Mouse (Mus musculus) liver, adult (tissue): ENCODE data around the gene Mthfd1l.

ENCODE experiments used
- GATA4 ChIP-seq: IDR thresholded peaks from 2 replicates; pipeline ENCODE4 v1.6.1; 2014; ENCODE audit warnings: mild to moderate bottlenecking, low read length; ENCODE audit not compliant: insufficient replicate concordance

Mthfd1l gene

DNA sequence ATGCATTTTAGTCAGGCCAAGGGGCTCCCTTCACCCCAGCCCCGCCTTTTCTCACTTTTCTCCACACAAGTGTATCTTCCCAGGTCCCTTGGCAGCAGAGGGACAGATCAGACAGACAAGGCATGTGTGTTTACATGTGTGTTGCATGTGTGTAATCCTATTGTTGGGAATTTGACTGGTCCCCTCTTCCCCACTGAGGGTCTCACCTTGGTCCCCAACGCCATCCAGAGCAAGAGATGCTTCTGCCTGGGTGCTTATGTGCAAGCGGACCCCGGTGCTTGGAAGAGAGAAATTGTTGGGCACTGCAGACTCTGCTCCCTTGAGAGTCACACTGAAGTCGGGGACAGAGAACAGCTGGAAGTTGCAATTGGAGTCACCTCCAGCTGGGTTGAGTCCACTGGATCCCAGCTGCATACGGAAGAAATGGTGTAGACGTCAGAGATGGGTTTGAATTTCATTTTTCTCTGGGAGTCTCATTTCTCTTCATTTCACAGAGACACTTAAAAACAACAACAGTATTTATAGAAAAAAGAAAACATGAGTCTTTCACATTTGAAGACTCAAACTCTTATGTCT lies 25.0 kb downstream of the Mthfd1l start:
- no peak for TF ChIP-seq GATA4

GRCm38 (mm10) chr10:4002711-4003110 lies 29.8 kb downstream of the Mthfd1l start:
- TF ChIP-seq GATA4, result no peak

DNA sequence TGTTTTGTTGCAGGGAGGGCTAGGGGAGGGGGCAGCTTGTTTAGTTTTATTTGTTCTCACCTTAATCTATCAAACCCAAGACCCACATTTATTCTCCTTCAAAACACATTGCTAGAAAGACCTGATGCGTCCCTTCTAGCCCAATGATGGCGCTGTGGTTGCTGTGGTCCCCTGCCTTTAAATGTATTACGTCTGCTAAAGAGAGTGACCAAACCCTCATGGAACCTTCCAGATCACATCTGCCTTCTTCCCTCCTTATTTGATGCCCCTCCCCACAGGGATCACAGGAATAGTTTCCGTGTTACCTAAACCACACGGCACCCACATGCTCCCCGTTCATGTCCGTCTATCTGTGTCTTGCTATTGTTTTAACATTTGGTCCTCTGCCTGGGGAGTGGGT lies 32.3 kb downstream of the Mthfd1l start:
- no peak for TF ChIP-seq GATA4

DNA sequence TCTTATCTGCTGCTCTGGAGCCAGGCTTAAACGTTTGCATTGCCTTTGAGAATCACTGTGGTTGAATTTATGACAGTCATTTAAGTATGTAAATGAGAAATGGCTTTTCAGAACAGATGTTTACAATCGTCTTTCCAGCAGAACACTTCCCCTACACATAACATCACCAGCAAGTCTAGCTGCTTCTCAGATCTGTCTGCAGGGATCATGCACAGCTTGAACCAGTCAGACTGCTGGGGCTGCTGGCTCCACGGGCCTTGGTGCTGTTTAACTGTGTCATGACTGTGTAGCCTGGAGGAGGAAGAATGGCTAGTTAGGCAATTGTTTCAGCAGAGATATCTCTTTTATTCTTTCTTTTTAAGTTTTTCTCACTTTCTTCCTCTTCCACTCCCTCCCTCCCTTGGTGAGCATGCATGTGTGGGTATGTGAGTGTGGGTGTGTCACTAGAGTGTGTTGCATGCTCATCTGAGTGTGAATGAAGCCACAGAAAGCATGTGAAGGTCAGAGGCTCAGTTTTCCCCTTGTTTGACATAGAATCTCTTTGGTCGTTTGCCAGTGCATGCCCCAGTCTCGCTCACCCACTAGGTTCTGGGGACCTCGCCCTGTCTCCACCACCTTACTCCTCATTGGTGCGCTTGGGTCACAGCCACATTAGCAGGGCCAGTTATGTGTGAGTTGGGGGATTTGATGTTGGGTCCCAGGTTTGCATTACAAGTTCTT lies 33.5 kb downstream of the Mthfd1l start:
- no peak for TF ChIP-seq GATA4

- TF ChIP-seq GATA4, result no peak
These were observed 49.8 kb downstream of the Mthfd1l start for GRCm38 (mm10) chr10:4022628-4023303.

- no peak for TF ChIP-seq GATA4
These were observed 53.7 kb downstream of the Mthfd1l start for GRCm38 (mm10) chr10:4026616-4027015.

DNA sequence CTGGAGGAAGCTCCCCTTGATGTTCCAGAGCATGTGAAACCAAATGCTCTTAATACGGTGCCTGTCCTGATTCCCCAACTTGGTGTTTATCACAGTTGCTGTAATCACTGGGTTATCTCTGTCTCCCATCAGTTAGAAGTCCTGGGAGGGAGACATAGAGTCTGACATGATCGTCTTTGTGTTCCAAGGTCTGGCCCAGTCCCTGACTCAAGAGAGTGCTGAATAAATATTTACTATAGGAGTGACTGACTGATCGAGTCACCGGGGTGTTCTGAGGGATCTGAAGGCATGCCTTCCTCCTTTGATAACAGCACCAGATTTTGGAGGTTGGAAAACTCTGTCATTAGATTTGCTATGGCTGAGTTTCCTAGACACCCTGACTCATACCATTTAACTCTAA lies 54.5 kb downstream of the Mthfd1l start:
- TF ChIP-seq GATA4, result no peak

- no peak for TF ChIP-seq GATA4
These were observed 56.0 kb downstream of the Mthfd1l start for GRCm38 (mm10) chr10:4028851-4029442.

GRCm38 (mm10) chr10:4033761-4034160 lies 60.8 kb downstream of the Mthfd1l start:
- TF ChIP-seq GATA4, result no peak

- TF ChIP-seq GATA4, result no peak
These were observed 63.6 kb downstream of the Mthfd1l start for GRCm38 (mm10) chr10:4036476-4036875.

- peak; percentile 44; the same call in 1 of the 2 replicates for TF ChIP-seq GATA4
These were observed 64.1 kb downstream of the Mthfd1l start for GRCm38 (mm10) chr10:4037066-4037465.

- no peak for TF ChIP-seq GATA4
These were observed 65.7 kb downstream of the Mthfd1l start for GRCm38 (mm10) chr10:4038576-4038975.

DNA sequence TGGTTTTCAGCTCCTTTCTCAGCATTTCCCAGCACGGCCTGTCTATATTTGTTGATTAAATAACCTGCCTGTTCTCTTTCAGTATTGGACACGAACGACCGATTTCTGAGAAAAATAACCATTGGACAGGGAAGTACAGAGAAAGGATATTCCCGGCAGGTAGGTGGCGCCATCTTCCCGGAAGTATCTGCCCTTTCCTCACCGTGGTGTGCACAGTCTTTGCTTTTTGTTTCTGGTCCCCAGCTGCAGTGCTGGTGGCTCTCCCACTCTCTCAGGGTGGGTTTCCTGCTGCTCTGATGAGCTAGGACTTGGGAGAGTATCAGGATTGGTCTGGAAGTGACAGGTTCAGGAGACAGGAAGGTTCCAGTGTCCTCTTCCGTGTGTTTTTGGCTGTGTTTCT lies 68.8 kb downstream of the Mthfd1l start:
- TF ChIP-seq GATA4, result no peak

DNA sequence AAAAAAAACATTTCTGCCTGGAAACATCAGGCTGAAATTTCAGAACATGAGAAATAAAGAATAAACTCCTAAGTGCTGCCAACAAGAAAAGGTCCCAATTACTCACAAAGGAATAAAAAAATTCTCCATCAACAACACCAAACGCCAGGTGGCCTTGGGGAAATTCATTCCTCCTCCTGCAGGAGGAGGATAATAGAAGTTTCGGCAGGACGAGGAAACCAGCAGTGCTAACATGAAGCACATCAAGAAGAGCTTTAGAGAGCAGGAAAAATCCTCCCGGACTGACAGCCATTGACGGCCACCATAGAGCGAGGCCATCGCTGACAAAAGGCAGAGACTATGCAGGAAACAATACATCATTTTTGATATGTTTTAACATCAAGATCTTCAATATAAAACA lies 71.5 kb downstream of the Mthfd1l start:
- TF ChIP-seq GATA4, result no peak

- TF ChIP-seq GATA4, result no peak
These were observed 73.6 kb downstream of the Mthfd1l start for GRCm38 (mm10) chr10:4046496-4046895.

GRCm38 (mm10) chr10:4047666-4048065 lies 74.7 kb downstream of the Mthfd1l start:
- no peak for TF ChIP-seq GATA4
